Mouse (Mus musculus) brain, embryonic 14.5 days (tissue): ENCODE results near the gene Olfr1239.

Source experiments
- CTCF ChIP-seq: fragments of 200-500 bp; IDR thresholded peaks from 2 replicates; pipeline ENCODE4 v1.5.1; 2012; ENCODE audit warnings: inconsistent platforms, mild to moderate bottlenecking, moderate library complexity, borderline replicate concordance; ENCODE audit not compliant: insufficient read depth, insufficient read length; ENCODE audit errors: extremely low read depth
- POLR2A ChIP-seq: fragments of 200-500 bp; IDR thresholded peaks from 2 replicates; pipeline ENCODE4 v1.6.1; 2012; ENCODE audit warnings: mild to moderate bottlenecking, inconsistent platforms, borderline replicate concordance; ENCODE audit not compliant: poor library complexity, insufficient read depth, insufficient read length, severe bottlenecking; ENCODE audit errors: extremely low read depth

DNA sequence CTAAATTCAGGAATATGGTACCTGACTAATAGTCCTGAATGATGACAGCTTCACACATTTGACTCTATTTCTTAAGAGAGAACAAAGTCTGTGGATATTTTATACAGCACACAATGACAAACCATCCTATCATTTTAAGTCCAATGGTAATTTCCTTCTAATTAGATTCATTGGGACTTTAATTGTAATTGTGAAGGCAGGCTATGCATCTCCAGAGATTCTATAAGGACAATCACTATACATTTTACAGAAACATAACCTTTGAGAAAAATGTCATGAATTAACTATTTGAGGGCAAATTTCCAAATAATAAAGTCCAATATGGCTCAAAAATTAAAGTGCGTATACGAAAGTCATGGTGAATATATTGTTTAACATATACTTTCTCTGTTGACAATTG is at the start of gene Olfr1239:
- TF ChIP-seq POLR2A (no peak), CTCF (no peak)
